Mouse (Mus musculus): ENCODE data around the gene Adssl1.

The Adssl1 gene

GRCm38 (mm10) chr12:112677943-112678554 lies 58.2 kb downstream of the Adssl1 start:
- no peak for DNase-seq (ENCODE audit: low spot score)

- peak; percentile 18 for DNase-seq (ENCODE audit: low spot score)
Observed at GRCm38 (mm10) chr12:112678555-112679026, 58.7 kb downstream of the Adssl1 start, which contains the start of gene Zbtb42. Gene Zbtb42 (plus strand): TSS chr12:112678828.

GRCm38 (mm10) chr12:112679027-112679996 lies 59.5 kb downstream of the Adssl1 start:
- DNase-seq (ENCODE audit: low spot score): peak; percentile 43

- no peak for DNase-seq (ENCODE audit: low spot score)
Observed at GRCm38 (mm10) chr12:112683351-112683750, 63.5 kb downstream of the Adssl1 start.

- DNase-seq (ENCODE audit: low spot score): no peak
Observed at GRCm38 (mm10) chr12:112688458-112688857, 68.6 kb downstream of the Adssl1 start.
